In the genomic region with DNA sequence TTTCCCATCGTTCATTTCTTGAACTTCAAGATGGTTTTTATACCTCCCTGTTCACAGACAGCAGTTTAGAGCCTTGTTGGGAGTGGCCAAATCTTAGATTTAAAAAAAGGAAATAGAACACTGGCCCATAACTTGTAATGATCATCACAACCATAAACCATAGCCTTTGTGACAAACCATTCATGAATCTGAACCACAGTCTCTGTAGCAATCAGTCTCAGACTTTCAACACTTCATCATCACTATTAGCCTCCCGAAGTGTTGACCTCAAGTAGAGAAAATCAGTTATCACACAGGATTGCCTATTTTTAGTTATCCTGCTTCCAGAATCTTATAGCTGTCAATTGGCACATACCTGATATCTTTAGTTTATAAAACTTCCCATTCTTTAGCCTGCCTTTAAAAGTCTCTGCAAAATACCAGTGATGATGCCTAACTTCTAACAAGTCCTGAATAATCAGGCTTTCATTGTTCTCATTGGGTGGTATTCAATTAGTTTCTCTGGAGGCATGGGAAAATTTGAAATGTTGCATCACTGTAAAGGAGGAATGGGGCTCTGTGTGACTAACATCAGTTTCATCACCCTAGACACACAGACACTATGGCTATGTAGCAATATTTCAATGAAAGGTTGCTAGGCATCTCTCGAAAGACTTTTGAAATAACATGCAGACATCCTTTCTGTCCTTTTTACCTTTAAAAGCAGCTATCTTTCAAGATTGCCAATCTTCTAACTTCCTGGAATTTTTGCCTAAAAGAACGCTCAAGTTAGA, we compare ENCODE assay signal across 30 mouse cellular contexts. TPM values are rescaled to one million over a fixed set of nuclear protein-coding genes. Genes with fewer than 3 reads are reported as not detected.
DNase-seq lines count a peak whose midpoint lies in the region; ATAC-seq lines count a peak whose summit lies in the region.
"Had no signal": no experiment of that assay in that cellular context is flagged by ENCODE, and none has a peak within 500 bp of the region (broad histone marks: within the 10 kb centered on the region; RNA-seq: fewer than 3 reads in every experiment).

No protein-coding gene starts in this region.

- no peaks in the 10 kb centered on the region for H3K27me3 ChIP-seq in forebrain, embryonic 13.5 days
- H3K27me3 ChIP-seq in hindbrain, embryonic 14.5 days (ENCODE audit: control insufficient read depth, insufficient read depth, low read length) = no peaks in the 10 kb centered on the region
- H3K27me3 ChIP-seq: embryonic facial prominence, embryonic 13.5 days; forebrain, embryonic 12.5 days; heart, embryonic 13.5 days; hindbrain, embryonic 12.5 days; intestine, embryonic 15.5 days had no signal

- H3K9me3 ChIP-seq in forebrain, embryonic 13.5 days (replicated peaks) = no peaks in the 10 kb centered on the region
- no peaks in the 10 kb centered on the region for H3K9me3 ChIP-seq in hindbrain, embryonic 14.5 days (ENCODE audit: control insufficient read depth, low read length)
- H3K9me3 ChIP-seq: embryonic facial prominence, embryonic 10.5 days; embryonic facial prominence, embryonic 13.5 days; forebrain, embryonic 12.5 days; heart, embryonic 10.5 days; heart, embryonic 13.5 days; hindbrain, embryonic 12.5 days; intestine, embryonic 15.5 days had no signal

- no peaks in the 10 kb centered on the region for H3K36me3 ChIP-seq in forebrain, embryonic 13.5 days (ENCODE audit: poor library complexity, severe bottlenecking)
- no peaks in the 10 kb centered on the region for H3K36me3 ChIP-seq in hindbrain, embryonic 14.5 days (replicated peaks; ENCODE audit: control insufficient read depth, insufficient read depth)
- H3K36me3 ChIP-seq: embryonic facial prominence, embryonic 10.5 days; embryonic facial prominence, embryonic 13.5 days; forebrain, embryonic 12.5 days; heart, embryonic 10.5 days; heart, embryonic 13.5 days; hindbrain, embryonic 12.5 days; intestine, embryonic 15.5 days had no signal

- H3K9ac ChIP-seq in forebrain, embryonic 13.5 days = no peak overlapping the region
- no peak overlapping the region for H3K9ac ChIP-seq in hindbrain, embryonic 14.5 days
- H3K9ac ChIP-seq: embryonic facial prominence, embryonic 13.5 days; forebrain, embryonic 12.5 days; heart, embryonic 13.5 days; hindbrain, embryonic 12.5 days; intestine, embryonic 15.5 days had no signal

- DNase-seq in 3T3-L1 (ENCODE audit: low read depth, low spot score) = peak; percentile 25
- DNase-seq in Muller cell, postnatal 12 days (ENCODE audit: inconsistent ontology term) = peak; percentile 22
- no peak for DNase-seq in hindbrain, embryonic 14.5 days (ENCODE audit: low spot score)
- DNase-seq in urinary bladder, postnatal 36 days (ENCODE audit: low spot score in 2 of 2) = no peak
- DNase-seq: adrenal gland, adult 8-10 months; adrenal gland, postnatal 25 days; cerebellum, adult 18-20 months; cerebellum, adult 9-10 months; cerebellum, postnatal 14 days; gastrocnemius, adult 2 months; gastrocnemius, postnatal 14 days; heart, adult 2 months; heart, postnatal 14 days; heart, postnatal 4 days; kidney, adult 11 months had no signal

- 87% methylated on average over 4 of the region's 4 CpGs for WGBS in forebrain, embryonic 13.5 days
- 88% methylated on average over 4 of the region's 4 CpGs for WGBS in hindbrain, embryonic 14.5 days

- ATAC-seq in granulocyte monocyte progenitor cell, adult 5-6 weeks (replicated peaks; ENCODE audit: poor library complexity, severe bottlenecking) = peak; percentile 95
- peak; percentile 82 for ATAC-seq in monocyte, adult 5-6 weeks (replicated peaks; ENCODE audit: insufficient number of reproducible peaks, low FRiP score, low TSS enrichment, poor library complexity, severe bottlenecking)
- no peak for ATAC-seq in forebrain, embryonic 13.5 days
- ATAC-seq in hindbrain, embryonic 14.5 days (ENCODE audit: low FRiP score) = no peak
- ATAC-seq: activated CD4-positive, CD25-positive, alpha-beta regulatory T cell, adult 4 months; forebrain, embryonic 16.5 days; hindbrain, embryonic 16.5 days; intestine, embryonic 15.5 days had no signal

- no peak overlapping the region for H3K4me3 ChIP-seq in forebrain, embryonic 13.5 days
- H3K4me3 ChIP-seq in hindbrain, embryonic 14.5 days (replicated peaks; ENCODE audit: low read length) = no peak overlapping the region
- H3K4me3 ChIP-seq: embryonic facial prominence, embryonic 10.5 days; embryonic facial prominence, embryonic 13.5 days; erythroblast, embryonic 14.5 days; forebrain, embryonic 12.5 days; gastrocnemius, adult 2 months; heart, adult 2 months; heart, embryonic 10.5 days; heart, embryonic 13.5 days; hindbrain, embryonic 12.5 days; intestine, embryonic 15.5 days had no signal

- H3K4me1 ChIP-seq in forebrain, embryonic 13.5 days = no peaks in the 10 kb centered on the region
- H3K4me1 ChIP-seq in hindbrain, embryonic 14.5 days (replicated peaks; ENCODE audit: control insufficient read depth, insufficient read depth, low read length) = no peaks in the 10 kb centered on the region
- H3K4me1 ChIP-seq: embryonic facial prominence, embryonic 10.5 days; embryonic facial prominence, embryonic 13.5 days; forebrain, embryonic 12.5 days; heart, embryonic 10.5 days; heart, embryonic 13.5 days; hindbrain, embryonic 12.5 days; intestine, embryonic 15.5 days had no signal

- H3K27ac ChIP-seq in forebrain, embryonic 13.5 days = no peak overlapping the region
- no peak overlapping the region for H3K27ac ChIP-seq in hindbrain, embryonic 14.5 days
- H3K27ac ChIP-seq: embryonic facial prominence, embryonic 10.5 days; embryonic facial prominence, embryonic 13.5 days; forebrain, embryonic 12.5 days; gastrocnemius, adult 2 months; heart, adult 2 months; heart, embryonic 10.5 days; heart, embryonic 13.5 days; hindbrain, embryonic 12.5 days; intestine, embryonic 15.5 days had no signal

- H3K4me2 ChIP-seq in forebrain, embryonic 13.5 days = no peak overlapping the region
- H3K4me2 ChIP-seq in hindbrain, embryonic 14.5 days (replicated peaks) = no peak overlapping the region
- H3K4me2 ChIP-seq: embryonic facial prominence, embryonic 13.5 days; forebrain, embryonic 12.5 days; heart, embryonic 13.5 days; hindbrain, embryonic 12.5 days; intestine, embryonic 15.5 days had no signal

RNA-seq across cellular contexts. Expression of a gene that starts 11.7 kb away (rescaled TPM):
- 0.28 TPM in 1 of 2 replicates, not detected in the other for total RNA-seq in granulocyte monocyte progenitor cell, adult 5-6 weeks (2014; fragmentation: Nextera tagmentation)
- total RNA-seq in granulocyte monocyte progenitor cell, adult 5-6 weeks (2017) = 0.34 and 0.52 TPM in 2 replicates
- 139 to 170 TPM (median 165 TPM) in 3 replicates for total RNA-seq in monocyte, adult 5-6 weeks (2017)
- 0.05 and 0.16 TPM in 2 replicates for polyA plus RNA-seq in forebrain, embryonic 13.5 days (2015; fragmentation: Nextera tagmentation; extraction: Ambion mirVana)
- 0.09 TPM in 1 of 2 replicates, not detected in the other for polyA plus RNA-seq in hindbrain, embryonic 14.5 days (2014; fragmentation: Nextera tagmentation; extraction: Ambion mirVana)
- total RNA-seq: ES-E14; gastrocnemius, adult 2 months; gastrocnemius, postnatal 14 days had no signal
- polyA plus RNA-seq: embryonic facial prominence, embryonic 13.5 days; erythroblast, embryonic 14.5 days; forebrain, embryonic 12.5 days; forebrain, embryonic 16.5 days; hindbrain, embryonic 16.5 days had no signal

Comparison
In these comparisons a context has a peak if more than half of its experiments do, and no peak if none do; other contexts are left out.
1. DNase-seq: peak in 3T3-L1 (single experiment) and Muller cell, postnatal 12 days (single experiment); none in hindbrain, embryonic 14.5 days (single experiment) and urinary bladder, postnatal 36 days (0 of 2).
2. ATAC-seq: peak in granulocyte monocyte progenitor cell, adult 5-6 weeks (single experiment) and monocyte, adult 5-6 weeks (single experiment); none in forebrain, embryonic 13.5 days (single experiment) and hindbrain, embryonic 14.5 days (single experiment).
3. RNA of a gene that starts 11.7 kb away (total RNA-seq): 139 to 170 TPM in monocyte, adult 5-6 weeks; 0.28 to 0.52 TPM in granulocyte monocyte progenitor cell, adult 5-6 weeks; every median in the first group is over 10 times any median in the second.